Mouse (Mus musculus) myocyte (in vitro differentiated cells): ENCODE data around the gene Olfr313.

Source experiments
- CEBPB ChIP-seq: IDR thresholded peaks from 2 replicates; pipeline ENCODE4 v1.6.1; 2011; ENCODE audit warnings: mild to moderate bottlenecking, moderate library complexity; ENCODE audit not compliant: poor library complexity, insufficient read depth, severe bottlenecking
- MAX ChIP-seq: IDR thresholded peaks from one replicate; pipeline ENCODE4 v1.6.1; 2011; ENCODE audit warnings: low read depth, mild to moderate bottlenecking, control low read depth
- MYOD1 ChIP-seq, 3 experiments: IDR thresholded peaks; one replicate each; pipeline ENCODE4 v1.6.1; 2011; ENCODE audit warnings: control low read depth in 2 of 3, low read depth in 2 of 3, mild to moderate bottlenecking in 2 of 3, moderate library complexity in 1 of 3; ENCODE audit not compliant: insufficient read length in 2 of 3, control insufficient read depth in 1 of 3
- MYOG ChIP-seq, 3 experiments: IDR thresholded peaks; one replicate each; pipeline ENCODE4 v1.6.1; 2011; ENCODE audit warnings: control low read depth in 2 of 3, low read depth in 2 of 3, mild to moderate bottlenecking in 2 of 3; ENCODE audit not compliant: insufficient read length in 2 of 3, control insufficient read depth in 1 of 3, insufficient read depth in 1 of 3
- POLR2A ChIP-seq: IDR thresholded peaks from one replicate; pipeline ENCODE4 v1.6.1; 2011; ENCODE audit warnings: low read depth, mild to moderate bottlenecking, control low read depth, moderate library complexity; ENCODE audit not compliant: insufficient read length
- SRF ChIP-seq: IDR thresholded peaks from one replicate; pipeline ENCODE4 v1.6.1; 2011; ENCODE audit warnings: low read depth; ENCODE audit not compliant: control insufficient read depth, insufficient read length
- TCF12 ChIP-seq: IDR thresholded peaks from one replicate; pipeline ENCODE4 v1.6.1; 2011; ENCODE audit warnings: mild to moderate bottlenecking, control low read depth; ENCODE audit not compliant: poor library complexity, insufficient read depth, severe bottlenecking
- TCF3 ChIP-seq: IDR thresholded peaks from one replicate; pipeline ENCODE4 v1.6.1; 2011; ENCODE audit warnings: low read depth, control low read depth; ENCODE audit not compliant: insufficient read length
- USF1 ChIP-seq: IDR thresholded peaks from one replicate; pipeline ENCODE4 v1.6.1; 2011; ENCODE audit warnings: low read depth, mild to moderate bottlenecking, control low read depth, moderate library complexity

- TF ChIP-seq USF1 (no peak), POLR2A (no peak), MYOG (IDR thresholded peaks at IDR 0.05; ENCODE audit: control insufficient read depth in 1 of 3, insufficient read depth in 1 of 3, insufficient read length in 2 of 3, low read depth in 2 of 3) (no peak), CEBPB (no peak), SRF (no peak), MAX (no peak), MYOD1 (IDR thresholded peaks at IDR 0.05; ENCODE audit: control insufficient read depth in 1 of 3, insufficient read length in 2 of 3, low read depth in 2 of 3) (no peak), TCF12 (no peak), TCF3 (no peak)
Observed at GRCm38 (mm10) chr11:58799747-58800146, 15.1 kb upstream of the Olfr313 start.
